Mouse (Mus musculus) ES-E14 (cell line): ENCODE measurements at regions not wholly inside any gene's neighbourhood (a gene's known extent, or its start where the extent isn't known, plus 50 kb on each side); places are given as distances from the start of the nearest gene placed in this dataset.

Source experiments
- DNase-seq: peaks from one replicate; pipeline ENCODE4 v3.0.0-alpha.2; 2013; ENCODE audit warnings: low read depth, low spot score
- H3K27ac ChIP-seq: 2 replicates; pipeline ENCODE4 v1.5.1; 2012; ENCODE audit warnings: low read depth, mild to moderate bottlenecking, low read length, moderate library complexity, mixed read lengths; ENCODE audit not compliant: poor library complexity, insufficient read depth, severe bottlenecking
- H3K36me3 ChIP-seq: 2 replicates; pipeline ENCODE4 v1.6.1; 2012; ENCODE audit warnings: mild to moderate bottlenecking, low read length, moderate library complexity, mixed read lengths; ENCODE audit not compliant: control insufficient read depth, poor library complexity, insufficient read depth, severe bottlenecking
- H3K4me1 ChIP-seq, 2 experiments: fragments of 150-350 bp in 1 of 2; sonication (generic) in 1 of 2; 2 replicates each; pipeline ENCODE4 v1.6.1; 2012; ENCODE audit warnings: low read length in 2 of 2, mild to moderate bottlenecking in 1 of 2, mixed read lengths in 1 of 2; ENCODE audit not compliant: control insufficient read depth in 2 of 2, insufficient read depth in 2 of 2, poor library complexity in 1 of 2
- H3K4me3 ChIP-seq, 2 experiments: fragments of 150-350 bp in 1 of 2; sonication (generic) in 1 of 2; 2 replicates each; pipeline ENCODE4 v1.5.1; 2012; ENCODE audit warnings: low read length in 2 of 2, low read depth in 1 of 2, mild to moderate bottlenecking in 1 of 2, mixed read lengths in 1 of 2; ENCODE audit not compliant: insufficient read depth in 1 of 2, poor library complexity in 1 of 2, severe bottlenecking in 1 of 2
- H3K9ac ChIP-seq: 2 replicates; pipeline ENCODE4 v1.6.1; 2012; ENCODE audit warnings: low read depth, mild to moderate bottlenecking, low read length, mixed read lengths; ENCODE audit not compliant: poor library complexity, insufficient read depth, severe bottlenecking
- H3K9me3 ChIP-seq: fragments of 150-350 bp; sonication (generic); 2 replicates; pipeline ENCODE4 v1.6.1; 2012; ENCODE audit warnings: low read depth, mild to moderate bottlenecking, low read length; ENCODE audit not compliant: control insufficient read depth, insufficient read depth
- CHD2 ChIP-seq: IDR thresholded peaks from 2 replicates; pipeline ENCODE4 v1.6.1; 2014; ENCODE audit warnings: mild to moderate bottlenecking, low read depth, low read length, inconsistent platforms
- HCFC1 ChIP-seq: IDR thresholded peaks from 2 replicates; pipeline ENCODE4 v1.6.1; 2012; ENCODE audit warnings: low read length, inconsistent platforms, borderline replicate concordance; ENCODE audit not compliant: insufficient read depth
- MAFK ChIP-seq: IDR thresholded peaks from 2 replicates; pipeline ENCODE4 v1.6.1; 2014; ENCODE audit warnings: mild to moderate bottlenecking, low read depth, low read length, inconsistent platforms; ENCODE audit not compliant: insufficient read depth
- ZC3H11A ChIP-seq: IDR thresholded peaks from 2 replicates; pipeline ENCODE4 v1.6.1; 2012; ENCODE audit warnings: low read depth, mild to moderate bottlenecking, inconsistent platforms, low read length, borderline replicate concordance
- ZNF384 ChIP-seq: IDR thresholded peaks from 2 replicates; pipeline ENCODE4 v1.6.1; 2012; ENCODE audit warnings: low read depth, low read length, inconsistent platforms
- in situ Hi-C, 2 experiments: fragments of 600-800 bp; cut with MboI; formaldehyde crosslinking; loops; one replicate each; pipeline ENCODE4 v1.15.1; 2025; ENCODE audit warnings: low sequenced_read_pairs in 2 of 2, inconsistent platforms in 1 of 2; ENCODE audit not compliant: unreplicated experiment in 2 of 2

DNA sequence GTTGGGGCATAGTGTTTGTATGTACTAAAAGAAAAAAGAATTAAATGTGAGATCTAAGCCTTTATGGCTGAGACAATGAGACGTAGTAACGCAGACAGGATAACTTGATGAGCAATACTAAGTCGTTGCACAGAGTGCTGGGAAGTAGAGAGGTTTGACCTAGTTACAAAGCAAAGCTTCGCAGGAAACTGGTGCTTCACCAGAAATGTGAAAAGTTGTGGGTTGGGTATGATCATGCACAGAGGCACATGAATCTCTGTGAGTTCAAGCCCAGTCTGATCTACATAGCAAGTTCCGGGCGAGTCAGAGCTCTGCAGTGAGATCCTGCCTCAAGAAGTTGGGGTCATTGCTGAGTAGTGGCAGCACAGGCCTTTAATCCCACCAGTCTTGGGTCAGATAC lies 65.3 kb upstream of the Jmy start:
- H3K9me3 ChIP-seq, result no peaks in the 10 kb centered on the region
- no peak overlapping the region for H3K4me3 ChIP-seq
- H3K9ac ChIP-seq, result no peak overlapping the region
- H3K27ac ChIP-seq, result no peak overlapping the region
- H3K4me1 ChIP-seq, result no peaks in the 10 kb centered on the region
- no peaks in the 10 kb centered on the region for H3K36me3 ChIP-seq
- no peak for TF ChIP-seq CHD2
- in situ Hi-C loops, result no loop called here
- DNase-seq, result no peak

DNA sequence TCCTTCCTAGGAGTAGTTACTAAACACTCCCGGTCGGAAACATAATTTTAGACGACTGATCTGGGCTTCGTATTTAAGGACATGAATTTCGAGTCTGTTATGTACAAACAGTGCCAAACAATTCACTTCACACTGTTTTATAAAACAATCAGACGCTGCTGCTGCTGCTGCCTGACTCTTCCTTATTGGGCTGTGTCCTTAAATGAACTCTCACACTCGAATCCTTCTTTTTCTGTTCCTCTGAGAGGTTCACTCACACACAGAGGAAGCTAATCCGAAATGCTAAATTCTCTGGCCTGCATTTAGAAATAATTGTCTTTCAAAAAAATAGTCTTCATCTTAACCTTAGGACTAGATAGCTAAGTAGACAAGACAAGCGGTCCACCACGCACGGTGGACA lies 64.5 kb upstream of the Jmy start:
- H3K27ac ChIP-seq, result no peak overlapping the region
- H3K4me1 ChIP-seq, result no peaks in the 10 kb centered on the region
- no peak for DNase-seq
- H3K9ac ChIP-seq, result no peak overlapping the region
- H3K9me3 ChIP-seq, result no peaks in the 10 kb centered on the region
- no peak for TF ChIP-seq HCFC1
- no peak for TF ChIP-seq CHD2
- no peaks in the 10 kb centered on the region for H3K36me3 ChIP-seq
- in situ Hi-C loops, result no loop called here
- no peak overlapping the region for H3K4me3 ChIP-seq

DNA sequence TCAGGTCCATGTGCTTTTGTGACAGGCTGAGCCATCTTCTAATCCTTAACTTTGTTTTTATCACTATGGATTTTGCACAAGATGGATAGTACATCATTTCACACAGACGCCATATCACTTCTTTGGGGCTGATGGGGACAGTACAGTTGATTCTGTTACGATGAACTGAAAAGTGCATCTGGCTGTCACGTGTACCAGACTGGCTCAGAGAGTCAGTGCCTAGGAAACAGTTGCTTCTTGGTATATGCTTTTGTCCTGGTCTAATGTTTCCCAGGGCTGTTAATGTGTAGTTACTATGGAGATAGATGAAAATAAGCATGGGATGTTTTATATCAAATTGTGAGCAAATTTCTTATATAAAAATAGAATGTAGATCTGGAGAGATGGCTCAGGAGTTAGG lies 60.7 kb upstream of the Jmy start:
- no peak for TF ChIP-seq ZC3H11A
- in situ Hi-C loops, result no loop called here
- Histone ChIP-seq H3K4me3 (no peak overlapping the region), H3K36me3 (no peaks in the 10 kb centered on the region), H3K9me3 (no peaks in the 10 kb centered on the region), H3K9ac (no peak overlapping the region), H3K27ac (no peak overlapping the region), H3K4me1 (0 out of 4 replicates have a peak, but pooled peaks cover 0 to 2% of the 10 kb centered on the region in 2 experiments)
- DNase-seq, result no peak

- no peaks in the 10 kb centered on the region for H3K9me3 ChIP-seq
- H3K9ac ChIP-seq, result no peak overlapping the region
- no peak for DNase-seq
- no peaks in the 10 kb centered on the region for H3K36me3 ChIP-seq
- H3K4me1 ChIP-seq, result 0 out of 4 replicates have a peak, but pooled peaks cover 0 to 2% of the 10 kb centered on the region in 2 experiments
- no peak overlapping the region for H3K27ac ChIP-seq
- H3K4me3 ChIP-seq, result no peak overlapping the region
- TF ChIP-seq ZNF384 (no peak), CHD2 (no peak), MAFK (no peak), HCFC1 (no peak), ZC3H11A (no peak)
- in situ Hi-C loops, result no loop called here
These were observed 59.0 kb upstream of the Jmy start for GRCm38 (mm10) chr13:93558603-93559002.

- no peak overlapping the region for H3K27ac ChIP-seq
- H3K36me3 ChIP-seq, result no peaks in the 10 kb centered on the region
- no peak overlapping the region for H3K9ac ChIP-seq
- no peak overlapping the region for H3K4me3 ChIP-seq
- H3K4me1 ChIP-seq, result 0 out of 4 replicates have a peak, but pooled peaks cover 0 to 2% of the 10 kb centered on the region in 2 experiments
- no peaks in the 10 kb centered on the region for H3K9me3 ChIP-seq
- TF ChIP-seq HCFC1 (no peak), ZNF384 (no peak), ZC3H11A (no peak), MAFK (no peak), CHD2 (no peak)
- in situ Hi-C loops, result no loop called here
- DNase-seq, result no peak
These were observed 56.5 kb upstream of the Jmy start for GRCm38 (mm10) chr13:93556119-93556518.
